Mouse (Mus musculus) ovary, adult 18-20 months (tissue): Measurements from ENCODE around the gene Vdr.
A peak's percentile ranks its signal among the peaks of the same experiment; 100 is the strongest.
"Not testable (repeated sequence)": the region's sequence is repeated elsewhere in the genome, so short reads cannot be mapped to it uniquely, and the experiment has no call there.

Experiments
- DNase-seq: peaks from one replicate; pipeline ENCODE4 v3.0.0; 2022; ENCODE audit warnings: low spot score, mixed read lengths

Gene Vdr

DNA sequence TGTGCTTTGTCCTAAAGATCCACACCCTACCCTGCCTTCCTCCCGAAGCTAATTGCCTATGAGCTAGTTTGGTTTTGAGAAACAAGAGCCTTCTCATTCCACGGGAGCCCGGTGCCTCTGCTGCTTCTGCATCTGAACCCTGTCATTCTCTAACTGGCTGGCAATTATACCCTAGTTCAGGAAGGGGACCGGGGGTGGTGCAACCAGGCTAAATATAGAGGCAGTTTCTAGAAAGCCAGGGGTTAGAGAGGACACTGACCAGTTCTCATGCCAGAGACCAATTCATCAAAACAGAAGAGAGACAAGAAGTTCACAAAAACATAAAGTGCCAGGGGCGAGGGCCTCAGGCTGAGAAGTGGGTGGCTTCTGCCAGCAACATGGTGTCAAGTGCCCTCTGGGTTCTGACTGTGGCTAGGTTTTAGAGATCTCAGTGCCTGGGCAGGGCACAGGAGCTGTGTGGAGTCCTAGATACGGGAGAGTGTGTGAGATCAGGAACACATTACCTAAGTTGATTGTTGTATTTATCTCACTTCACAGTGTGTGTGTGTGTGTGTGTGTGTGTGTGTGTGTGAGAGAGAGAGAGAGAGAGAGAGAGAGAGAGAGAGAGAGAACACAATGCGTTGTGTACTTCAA lies 31.6 kb downstream of the Vdr start:
- no peak for DNase-seq

DNA sequence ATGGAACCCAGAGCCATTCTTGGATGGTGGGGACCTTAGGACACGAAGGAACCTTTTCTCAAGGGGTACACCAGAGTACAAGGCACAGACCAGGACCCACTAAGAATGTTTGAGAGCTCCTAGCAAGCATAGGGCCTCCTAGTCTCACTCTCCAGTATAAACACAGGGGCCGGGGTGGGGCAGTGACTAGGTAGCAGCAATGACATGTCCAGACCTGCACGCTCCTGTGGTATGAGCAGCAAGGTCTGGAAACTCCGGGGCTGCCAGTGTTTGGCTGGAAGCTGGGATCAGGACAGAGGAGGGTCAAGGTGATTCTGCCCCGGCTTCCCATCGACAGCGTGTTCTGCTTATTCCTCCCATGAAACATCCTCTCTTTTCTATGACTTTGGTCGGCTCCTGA lies 34.6 kb downstream of the Vdr start:
- DNase-seq: no peak

GRCm38 (mm10) chr15:97873717-97874116 lies 36.7 kb downstream of the Vdr start:
- no peak for DNase-seq

- DNase-seq: no peak
Observed at GRCm38 (mm10) chr15:97872161-97872560, 38.3 kb downstream of the Vdr start.

GRCm38 (mm10) chr15:97871055-97872030 lies 39.1 kb downstream of the Vdr start:
- DNase-seq: no peak

DNA sequence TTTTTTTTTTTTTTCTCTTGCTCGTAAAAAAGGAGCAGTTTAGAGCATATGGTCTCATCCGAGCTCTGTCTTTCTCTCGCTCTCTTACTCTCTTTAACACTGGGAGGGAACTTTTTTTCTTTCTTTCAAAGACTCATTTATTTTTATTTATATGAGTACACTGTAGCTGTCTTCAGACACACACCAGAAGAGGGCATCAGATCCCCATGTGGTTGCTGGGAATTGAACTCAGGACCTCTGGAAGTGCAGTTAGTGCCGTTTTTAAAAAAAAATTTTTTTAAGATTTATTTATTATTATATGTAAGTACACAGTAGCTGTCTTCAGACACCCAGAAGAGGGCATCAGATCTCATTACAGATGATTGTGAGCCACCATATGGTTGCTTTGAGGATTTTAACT lies 40.3 kb downstream of the Vdr start:
- DNase-seq: not testable (repeated sequence)

- no peak for DNase-seq
Observed at GRCm38 (mm10) chr15:97868985-97869384, 41.4 kb downstream of the Vdr start.

DNA sequence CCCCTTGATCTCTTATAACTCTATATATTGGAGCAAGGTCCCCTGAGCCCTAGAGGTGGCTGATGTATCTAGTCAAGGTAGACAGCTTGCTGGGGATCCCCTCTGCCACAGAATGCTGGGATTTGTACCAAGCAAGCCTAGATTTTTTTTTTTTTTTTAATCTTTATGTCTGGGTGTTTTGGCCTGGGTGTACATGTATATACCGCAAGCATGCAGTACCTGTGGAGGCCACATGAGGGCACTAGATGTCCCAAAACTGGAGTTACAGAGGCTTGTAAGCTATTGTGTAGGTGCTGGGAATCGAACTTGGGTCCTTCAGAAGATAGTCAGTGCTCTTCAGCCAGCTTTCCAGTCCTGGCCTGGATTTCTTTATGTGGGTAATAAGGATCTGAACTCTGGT lies 44.4 kb downstream of the Vdr start:
- no peak for DNase-seq

DNA sequence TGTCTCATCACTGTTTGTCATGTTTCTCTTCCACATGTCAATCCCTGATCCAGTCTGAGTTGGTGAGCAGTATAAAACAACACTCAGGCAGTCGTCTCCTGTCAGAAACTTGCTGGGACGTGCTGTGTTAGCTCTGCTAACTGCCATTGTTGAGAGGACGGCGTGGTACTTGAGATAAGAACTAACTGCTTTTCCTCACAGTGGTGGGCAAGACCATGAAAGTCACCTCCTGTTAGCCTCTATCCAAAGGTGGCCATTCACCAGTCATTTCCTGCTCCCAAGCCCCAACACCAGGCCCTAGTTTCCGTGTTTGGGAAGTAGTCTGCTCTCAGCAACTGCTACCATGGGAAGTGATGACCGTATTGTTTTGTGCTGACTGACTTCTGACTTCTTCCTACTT lies 45.3 kb downstream of the Vdr start:
- no peak for DNase-seq

GRCm38 (mm10) chr15:97864361-97865045 lies 45.9 kb downstream of the Vdr start:
- no peak for DNase-seq

DNA sequence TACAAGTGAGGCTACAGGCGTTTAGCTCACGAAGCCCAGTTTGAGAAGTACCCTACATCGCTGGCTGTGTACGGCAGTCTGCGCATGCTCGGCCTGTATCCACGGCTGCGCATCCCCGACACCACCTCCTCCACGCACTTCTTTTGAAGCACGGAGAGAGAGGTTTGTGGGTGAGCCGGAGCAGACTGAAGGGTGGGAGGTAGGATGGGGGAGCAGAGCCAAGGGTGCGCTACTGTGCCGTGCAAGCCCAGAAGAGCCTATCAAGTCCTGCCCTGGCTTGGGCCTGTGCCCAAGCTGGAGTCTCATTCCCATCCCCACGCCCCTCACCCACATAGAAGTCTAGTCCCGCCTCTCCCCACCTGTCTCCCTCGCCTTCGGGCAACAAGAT lies 46.9 kb downstream of the Vdr start:
- no peak for DNase-seq

DNA sequence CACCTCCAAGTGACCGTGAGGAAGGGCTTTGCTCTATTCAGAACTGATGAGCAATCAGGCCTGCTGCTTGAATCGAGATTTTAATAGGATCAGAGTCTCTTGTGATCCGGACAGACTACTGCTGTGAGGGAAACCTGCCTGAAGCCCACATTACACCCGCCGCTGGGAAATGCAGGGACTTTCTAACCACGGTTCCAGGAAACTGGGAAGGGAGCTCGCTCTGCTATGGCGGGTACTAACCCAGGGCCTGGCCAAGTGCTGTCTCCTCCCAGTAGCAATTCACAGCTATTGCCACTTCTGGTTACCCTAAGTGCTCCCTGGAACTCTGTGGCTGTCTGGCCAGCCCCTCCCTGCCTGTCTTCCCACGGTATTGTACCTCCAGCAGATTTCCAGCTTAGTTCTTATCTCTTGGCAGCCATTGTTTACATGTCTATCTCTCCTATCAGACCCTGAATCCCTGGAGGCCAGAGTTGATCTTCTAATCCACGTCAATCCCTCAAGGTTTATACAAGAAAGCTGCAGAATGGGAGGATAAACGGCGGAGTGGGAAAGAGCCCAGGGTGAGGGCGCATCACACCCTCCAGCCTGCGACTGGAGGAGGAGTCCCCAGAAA lies 47.4 kb downstream of the Vdr start:
- no peak for DNase-seq

DNA sequence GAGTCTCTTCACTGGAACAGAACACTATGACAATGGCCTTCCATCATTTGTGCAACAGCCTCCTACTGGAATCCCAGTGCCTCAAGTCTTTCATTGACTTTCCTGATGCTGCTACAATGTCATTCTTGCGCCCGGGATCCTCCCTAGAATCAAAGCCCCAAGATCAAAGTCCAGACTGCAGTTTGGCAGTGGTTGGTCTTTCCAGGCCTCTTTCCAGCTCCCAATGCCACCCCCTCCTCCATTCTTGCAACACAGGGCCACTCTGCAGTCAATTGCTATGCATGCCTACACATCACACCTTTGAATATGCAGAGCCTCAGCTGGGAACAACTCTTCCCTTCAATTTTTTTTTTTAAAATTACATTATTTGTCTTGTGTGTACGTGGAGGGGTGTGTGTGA lies 50.1 kb downstream of the Vdr start:
- no peak for DNase-seq

DNA sequence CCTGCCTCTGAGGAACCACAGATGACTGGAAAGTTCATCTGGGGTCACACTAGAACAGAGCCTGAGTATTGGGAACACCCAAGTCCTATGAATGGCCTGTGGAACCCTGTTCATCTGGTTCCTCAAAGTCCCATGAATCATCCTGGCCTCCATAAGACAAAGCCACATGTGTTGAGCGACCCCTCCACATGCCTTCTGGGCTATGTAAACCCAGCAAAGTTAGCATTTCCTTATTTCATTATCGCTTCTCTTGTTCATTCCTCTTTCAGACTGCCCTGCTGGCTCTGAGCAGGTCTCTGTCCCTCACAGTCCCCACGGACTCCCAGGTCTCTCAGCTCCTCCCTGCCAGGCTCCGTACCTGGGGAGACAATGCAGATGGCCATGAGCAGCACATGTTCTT lies 52.0 kb downstream of the Vdr start:
- DNase-seq: no peak

DNA sequence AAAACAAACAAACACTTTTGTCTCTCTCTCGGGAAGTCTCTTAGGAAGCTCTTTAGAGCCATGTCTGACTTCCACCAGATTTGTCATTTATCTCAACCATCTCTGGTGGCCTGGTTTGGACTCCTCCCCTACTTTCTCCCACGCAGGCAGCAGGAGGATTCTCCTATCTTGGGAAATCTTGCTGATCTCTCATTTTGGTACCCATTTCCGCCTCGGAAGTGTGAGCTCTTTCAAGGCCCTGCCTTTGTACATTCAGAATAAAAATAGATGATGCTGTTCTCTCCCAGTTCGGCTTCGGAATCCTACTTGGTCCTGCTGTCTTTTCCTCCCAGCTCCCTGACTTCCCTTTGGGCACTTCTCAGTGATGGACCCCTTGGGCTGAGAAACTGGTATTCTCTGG lies 55.9 kb downstream of the Vdr start:
- no peak for DNase-seq

GRCm38 (mm10) chr15:97854059-97854458 lies 56.4 kb downstream of the Vdr start:
- no peak for DNase-seq

DNA sequence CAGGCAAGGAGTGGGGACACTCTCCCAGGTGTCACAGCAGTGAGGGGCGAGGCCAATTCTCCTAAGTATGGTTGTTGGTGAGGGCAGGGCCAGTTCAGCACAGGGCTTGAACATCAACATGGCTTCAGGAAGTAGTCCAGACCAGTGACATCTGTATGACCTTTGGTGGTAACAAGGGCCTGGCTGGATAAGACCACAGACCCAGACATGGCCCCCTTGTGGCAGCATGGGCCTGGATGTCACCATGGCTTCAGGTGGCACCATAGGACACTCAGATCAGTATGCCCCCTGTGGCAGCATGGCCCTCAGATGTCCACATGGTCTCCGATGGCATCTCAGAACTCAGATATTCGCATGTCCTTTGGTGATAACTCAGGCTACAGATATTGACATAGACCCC lies 58.1 kb downstream of the Vdr start:
- no peak for DNase-seq

DNA sequence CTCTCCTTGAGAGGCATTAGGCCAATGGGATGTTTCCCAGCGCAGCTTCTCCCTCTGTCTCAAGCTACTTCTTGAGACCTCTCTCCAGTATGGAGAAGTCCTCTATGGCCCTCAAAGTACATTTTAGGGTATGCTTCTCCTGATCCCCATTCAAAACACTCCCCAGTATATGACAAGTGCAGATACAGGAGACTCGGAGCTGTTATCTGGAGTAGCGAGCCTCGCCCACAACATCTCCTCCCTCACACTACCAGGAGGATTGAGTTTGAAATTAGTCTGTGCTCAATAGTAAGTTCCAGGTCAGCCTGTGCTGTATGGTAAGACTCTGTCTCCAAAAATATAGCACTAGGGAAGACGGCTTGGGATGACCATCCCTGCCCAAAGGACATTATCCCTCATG lies 59.4 kb downstream of the Vdr start:
- DNase-seq: no peak

GRCm38 (mm10) chr15:97850441-97850840 lies 60.0 kb downstream of the Vdr start:
- no peak for DNase-seq

GRCm38 (mm10) chr15:97849116-97849911 lies 61.1 kb downstream of the Vdr start:
- peak; percentile 72 for DNase-seq

GRCm38 (mm10) chr15:97847866-97848265 lies 62.6 kb downstream of the Vdr start:
- DNase-seq: no peak

GRCm38 (mm10) chr15:97847285-97847684 lies 63.1 kb downstream of the Vdr start:
- DNase-seq: no peak
